Mouse (Mus musculus) embryonic facial prominence, embryonic 12.5 days (tissue): ENCODE results near the gene Lsamp. TPM values are rescaled to one million over a fixed set of nuclear protein-coding genes. Genes with fewer than 3 reads are reported as not detected.

Experiments
- ATAC-seq: fragments of 200-750 bp; cut with Nextera tagmentation; 2 replicates; pipeline ENCODE4 v1.8.0; 2017; ENCODE audit not compliant: insufficient number of reproducible peaks, insufficient read depth, low FRiP score, low TSS enrichment
- H3K27ac ChIP-seq: fragments of 300-500 bp; sonication (generic); 2 replicates; pipeline ENCODE4 v1.5.1; 2016; ENCODE audit warnings: mild to moderate bottlenecking
- H3K27me3 ChIP-seq: fragments of 300-500 bp; sonication (generic); 2 replicates; pipeline ENCODE4 v1.6.1; 2016; ENCODE audit warnings: mild to moderate bottlenecking, moderate library complexity
- H3K36me3 ChIP-seq: fragments of 300-500 bp; sonication (generic); 2 replicates; pipeline ENCODE4 v1.6.1; 2016; ENCODE audit warnings: mild to moderate bottlenecking
- H3K4me1 ChIP-seq: fragments of 300-500 bp; sonication (generic); 2 replicates; pipeline ENCODE4 v1.6.1; 2016
- H3K4me2 ChIP-seq: fragments of 300-500 bp; sonication (generic); replicated peaks from 2 replicates; pipeline ENCODE4 v1.6.1; 2016; ENCODE audit warnings: mild to moderate bottlenecking, moderate library complexity
- H3K4me3 ChIP-seq: fragments of 300-500 bp; sonication (generic); 2 replicates; pipeline ENCODE4 v1.5.1; 2016; ENCODE audit warnings: mild to moderate bottlenecking
- H3K9ac ChIP-seq: fragments of 300-500 bp; sonication (generic); 2 replicates; pipeline ENCODE4 v1.6.1; 2016; ENCODE audit warnings: mild to moderate bottlenecking, moderate library complexity
- H3K9me3 ChIP-seq: fragments of 300-500 bp; sonication (generic); 2 replicates; pipeline ENCODE4 v1.6.1; 2016; ENCODE audit warnings: mild to moderate bottlenecking, moderate library complexity
- WGBS: fragments of 180-500 bp; shearing (Covaris S2); methylation state at CpG from one replicate; pipeline ENCODE4 v1.1.7; 2016; 5-methylcytosine and 5-hydroxymethylcytosine counted together
- polyA plus RNA-seq: library from polyadenylated mRNA; unstranded; fragments of >200 nt; fragmentation: Nextera tagmentation; extraction: Ambion mirVana; gene quantifications from 2 replicates; pipeline ENCODE4 v1.2.1, GENCODE M21; 2016

Lsamp gene
- polyA plus RNA-seq, 1 experiment from 2014 or later, result 11.5 TPM

DNA sequence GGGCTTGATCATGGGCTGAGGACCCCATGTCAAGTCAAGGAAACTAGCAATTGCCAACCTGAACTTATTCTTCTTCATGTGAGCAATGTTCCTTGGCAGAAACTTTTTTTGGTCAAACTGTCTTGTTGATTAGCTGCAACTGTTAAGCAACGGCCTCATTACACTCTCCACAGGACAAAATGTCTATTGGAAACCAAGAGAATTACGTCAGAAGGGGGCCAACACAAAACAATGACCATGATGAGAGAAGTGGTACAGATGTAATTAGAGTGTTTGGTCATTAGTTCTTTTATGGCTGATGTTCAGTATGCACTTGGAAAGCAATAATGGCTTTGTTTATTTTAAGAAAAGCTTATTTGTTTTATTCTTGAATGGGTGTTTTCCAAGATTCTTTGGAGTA is 989.9 kb downstream of the Lsamp start:
- ATAC-seq, result no peak
- WGBS, result 71% methylated on average over 2 of the region's 2 CpGs
- no peak overlapping the region for H3K4me3 ChIP-seq
- no peak overlapping the region for H3K4me2 ChIP-seq
- no peaks in the 10 kb centered on the region for H3K9me3 ChIP-seq
- H3K27ac ChIP-seq, result no peak overlapping the region
- no peaks in the 10 kb centered on the region for H3K4me1 ChIP-seq
- no peak overlapping the region for H3K9ac ChIP-seq
- no peaks in the 10 kb centered on the region for H3K36me3 ChIP-seq
- 0 out of 2 replicates have a peak, but pooled peaks cover under 1% of the 10 kb centered on the region for H3K27me3 ChIP-seq

DNA sequence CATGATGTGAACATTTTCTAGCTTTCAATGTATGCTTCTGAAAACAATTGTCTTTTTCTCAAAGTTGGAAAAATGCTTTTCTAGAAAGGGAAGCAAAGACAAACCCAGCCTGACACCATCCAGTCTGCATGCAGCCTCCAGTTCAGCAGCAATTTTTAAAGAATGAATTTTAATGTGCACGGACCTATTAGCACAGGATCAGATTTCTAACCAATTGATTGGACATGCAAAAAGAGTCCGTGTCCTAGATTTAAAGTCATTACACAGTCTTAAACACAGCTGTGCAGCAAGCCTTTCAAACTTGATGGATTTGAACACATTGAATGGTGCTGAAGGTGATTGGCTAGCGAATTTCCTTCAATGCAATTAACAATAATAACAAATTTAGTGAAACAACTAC is 998.9 kb downstream of the Lsamp start:
- 30% methylated on average over 3 of the region's 3 CpGs for WGBS
- no peak overlapping the region for H3K4me3 ChIP-seq
- no peaks in the 10 kb centered on the region for H3K36me3 ChIP-seq
- H3K27ac ChIP-seq, result no peak overlapping the region
- no peaks in the 10 kb centered on the region for H3K9me3 ChIP-seq
- no peak for ATAC-seq
- no peak overlapping the region for H3K4me2 ChIP-seq
- H3K4me1 ChIP-seq, result no peaks in the 10 kb centered on the region
- H3K9ac ChIP-seq, result no peak overlapping the region
- no peaks in the 10 kb centered on the region for H3K27me3 ChIP-seq

DNA sequence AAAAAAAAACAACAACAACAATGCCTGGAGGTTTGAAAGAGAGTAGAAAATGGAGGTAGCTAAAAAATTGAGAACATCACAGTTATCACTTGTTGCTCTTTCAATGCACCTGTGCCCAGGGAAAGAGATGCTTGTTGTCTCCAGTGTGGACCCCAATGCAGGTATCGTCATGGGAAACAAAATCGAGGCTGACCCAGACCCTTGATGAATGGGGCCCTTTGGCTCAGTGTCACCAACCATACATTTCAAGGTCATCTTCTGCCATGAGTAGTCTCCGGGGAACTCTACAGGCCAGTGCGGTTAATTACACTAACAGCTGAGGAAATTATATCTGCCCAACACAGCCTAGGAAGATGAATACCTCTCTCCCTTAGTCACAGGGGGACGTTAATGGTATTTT is 1023.4 kb downstream of the Lsamp start:
- Histone ChIP-seq H3K27me3 (no peaks in the 10 kb centered on the region), H3K4me1 (no peaks in the 10 kb centered on the region), H3K27ac (no peak overlapping the region), H3K9ac (no peak overlapping the region), H3K4me3 (no peak overlapping the region), H3K36me3 (no peaks in the 10 kb centered on the region), H3K9me3 (no peaks in the 10 kb centered on the region), H3K4me2 (no peak overlapping the region)
- 68% methylated on average over 5 of the region's 5 CpGs for WGBS
- no peak for ATAC-seq

- no peaks in the 10 kb centered on the region for H3K9me3 ChIP-seq
- H3K4me1 ChIP-seq, result no peaks in the 10 kb centered on the region
These were observed 1050.6 kb downstream of the Lsamp start for GRCm38 (mm10) chr16:41034746-41035145.

DNA sequence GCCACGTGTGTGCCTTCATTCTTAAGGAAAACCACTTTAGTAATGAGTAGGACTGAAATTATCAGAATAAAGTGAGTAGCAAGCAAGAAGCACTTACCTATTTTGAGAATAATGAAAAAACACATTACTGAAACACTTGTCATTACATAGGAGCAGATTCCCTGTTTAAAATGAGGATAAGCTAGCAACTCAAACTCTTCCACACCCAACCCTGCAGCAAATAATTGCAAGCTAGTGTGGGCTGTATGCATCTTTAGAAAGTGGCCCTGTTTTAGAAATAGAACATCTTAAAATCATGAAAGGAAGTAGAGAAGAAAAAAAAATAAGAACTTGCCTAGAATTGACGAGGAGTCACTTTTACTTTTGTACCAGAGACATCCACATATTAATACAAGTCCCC is 1057.5 kb downstream of the Lsamp start:
- WGBS, result 65% methylated on average over 2 of the region's 2 CpGs
- no peak for ATAC-seq
- no peak overlapping the region for H3K9ac ChIP-seq

More at GRCm38 (mm10) chr16:41034746-41035145, 1050.6 kb downstream of the Lsamp start:
- Histone ChIP-seq H3K4me3 (no peak overlapping the region), H3K27me3 (no peaks in the 10 kb centered on the region), H3K36me3 (no peaks in the 10 kb centered on the region), H3K27ac (no peak overlapping the region), H3K9ac (no peak overlapping the region), H3K4me2 (no peak overlapping the region)
- ATAC-seq, result no peak

DNA sequence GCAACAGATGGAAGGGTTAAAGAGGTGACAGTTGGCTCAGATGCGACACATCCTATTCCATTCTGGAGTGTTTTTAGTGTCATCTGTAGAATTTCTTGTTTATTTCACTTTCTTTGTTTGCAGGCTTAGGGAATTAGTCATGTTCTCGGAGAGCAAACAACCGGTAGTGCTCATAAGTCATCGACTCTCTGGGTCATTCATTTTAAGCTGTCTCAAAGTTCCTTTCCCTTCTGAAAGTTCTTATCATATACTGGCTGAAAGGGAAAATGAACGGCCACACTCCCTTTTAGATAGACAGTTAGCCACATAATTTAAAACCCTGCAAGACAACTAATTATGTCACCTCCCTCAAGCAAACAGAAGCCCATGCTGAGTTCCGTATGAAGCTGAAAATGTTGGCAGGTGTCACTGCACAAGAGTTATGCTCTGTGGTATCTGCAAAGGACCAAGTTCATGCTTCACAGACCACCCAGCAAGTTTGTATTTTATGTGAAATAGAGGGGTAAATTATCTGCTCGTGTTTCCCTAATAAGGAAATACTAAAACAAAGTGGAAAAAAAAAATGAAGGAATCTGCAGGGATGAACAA is 1079.2 kb downstream of the Lsamp start:
- no peaks in the 10 kb centered on the region for H3K27me3 ChIP-seq
- no peak overlapping the region for H3K4me2 ChIP-seq
- H3K9ac ChIP-seq, result no peak overlapping the region
- H3K9me3 ChIP-seq, result no peaks in the 10 kb centered on the region
- ATAC-seq, result no peak
- H3K4me1 ChIP-seq, result no peaks in the 10 kb centered on the region
- WGBS, result 66% methylated on average over 7 of the region's 7 CpGs
- H3K36me3 ChIP-seq, result no peaks in the 10 kb centered on the region
- H3K27ac ChIP-seq, result no peak overlapping the region
- no peak overlapping the region for H3K4me3 ChIP-seq

More for the DNA sequence above, 1057.5 kb downstream of the Lsamp start:
- Histone ChIP-seq H3K4me2 (no peak overlapping the region), H3K4me3 (no peak overlapping the region), H3K9me3 (no peaks in the 10 kb centered on the region), H3K4me1 (no peaks in the 10 kb centered on the region), H3K27me3 (no peaks in the 10 kb centered on the region), H3K36me3 (no peaks in the 10 kb centered on the region), H3K27ac (no peak overlapping the region)

- H3K9me3 ChIP-seq, result no peaks in the 10 kb centered on the region
- no peaks in the 10 kb centered on the region for H3K36me3 ChIP-seq
- no peak overlapping the region for H3K4me2 ChIP-seq
- no peak overlapping the region for H3K9ac ChIP-seq
- H3K4me1 ChIP-seq, result no peaks in the 10 kb centered on the region
- ATAC-seq, result no peak
- H3K27ac ChIP-seq, result no peak overlapping the region
- 83% methylated on average over 2 of the region's 2 CpGs for WGBS
- no peaks in the 10 kb centered on the region for H3K27me3 ChIP-seq
- no peak overlapping the region for H3K4me3 ChIP-seq
These were observed 1089.3 kb downstream of the Lsamp start for GRCm38 (mm10) chr16:41073470-41073869.

GRCm38 (mm10) chr16:41088648-41089047 is 1104.5 kb downstream of the Lsamp start:
- H3K27me3 ChIP-seq, result no peaks in the 10 kb centered on the region
- no peak overlapping the region for H3K9ac ChIP-seq
- H3K9me3 ChIP-seq, result no peaks in the 10 kb centered on the region
- H3K4me2 ChIP-seq, result no peak overlapping the region
- 89% methylated on average over 2 of the region's 2 CpGs for WGBS
- H3K36me3 ChIP-seq, result no peaks in the 10 kb centered on the region
- ATAC-seq, result no peak
- no peak overlapping the region for H3K27ac ChIP-seq
- no peaks in the 10 kb centered on the region for H3K4me1 ChIP-seq
- no peak overlapping the region for H3K4me3 ChIP-seq

- WGBS, result 58% methylated on average over 2 of the region's 2 CpGs
- no peak for ATAC-seq
These were observed 1105.9 kb downstream of the Lsamp start for GRCm38 (mm10) chr16:41090092-41090491.

DNA sequence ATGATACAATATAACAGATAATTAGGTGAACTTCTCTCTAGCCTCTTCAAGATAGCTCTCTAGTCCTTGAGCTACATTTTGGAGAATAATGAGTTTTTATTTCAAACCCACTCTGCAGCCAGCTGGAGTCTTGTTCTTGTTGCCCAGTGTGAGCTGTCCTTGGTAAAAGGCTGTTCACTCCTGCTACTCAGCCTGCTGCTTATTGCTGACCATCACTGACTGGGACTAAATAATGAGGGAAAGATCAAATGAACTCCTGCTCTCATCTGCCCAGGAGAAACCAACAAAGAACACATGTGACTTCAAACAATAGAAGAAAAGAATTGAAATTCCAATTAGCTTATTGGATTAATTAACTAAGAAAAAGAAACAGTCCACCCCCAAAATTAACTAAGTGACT is 1107.1 kb downstream of the Lsamp start:
- Histone ChIP-seq H3K36me3 (no peaks in the 10 kb centered on the region), H3K27ac (no peak overlapping the region), H3K9me3 (no peaks in the 10 kb centered on the region), H3K4me2 (no peak overlapping the region), H3K4me3 (no peak overlapping the region), H3K9ac (no peak overlapping the region), H3K4me1 (no peaks in the 10 kb centered on the region), H3K27me3 (no peaks in the 10 kb centered on the region)
- no peak for ATAC-seq

More at GRCm38 (mm10) chr16:41090092-41090491, 1105.9 kb downstream of the Lsamp start:
- Histone ChIP-seq H3K27me3 (no peaks in the 10 kb centered on the region), H3K27ac (no peak overlapping the region), H3K4me1 (no peaks in the 10 kb centered on the region), H3K4me2 (no peak overlapping the region), H3K4me3 (no peak overlapping the region), H3K9ac (no peak overlapping the region), H3K9me3 (no peaks in the 10 kb centered on the region), H3K36me3 (no peaks in the 10 kb centered on the region)

GRCm38 (mm10) chr16:41102805-41103204 is 1118.6 kb downstream of the Lsamp start:
- Histone ChIP-seq H3K4me1 (no peaks in the 10 kb centered on the region), H3K9ac (no peak overlapping the region), H3K27ac (no peak overlapping the region), H3K4me2 (no peak overlapping the region), H3K4me3 (no peak overlapping the region), H3K9me3 (no peaks in the 10 kb centered on the region), H3K36me3 (no peaks in the 10 kb centered on the region), H3K27me3 (no peaks in the 10 kb centered on the region)
- WGBS, result 77% methylated on average over 3 of the region's 3 CpGs
- ATAC-seq, result no peak

GRCm38 (mm10) chr16:41124361-41124760 is 1140.2 kb downstream of the Lsamp start:
- H3K36me3 ChIP-seq, result no peaks in the 10 kb centered on the region
- H3K9me3 ChIP-seq, result no peaks in the 10 kb centered on the region
- no peak for ATAC-seq
- H3K4me2 ChIP-seq, result no peak overlapping the region
- no peaks in the 10 kb centered on the region; the same call in 1 of the 2 replicates for H3K4me1 ChIP-seq
- no peak overlapping the region for H3K4me3 ChIP-seq
- H3K27me3 ChIP-seq, result no peaks in the 10 kb centered on the region
- 40% methylated on average over 2 of the region's 2 CpGs for WGBS
- H3K9ac ChIP-seq, result no peak overlapping the region
- no peak overlapping the region for H3K27ac ChIP-seq

DNA sequence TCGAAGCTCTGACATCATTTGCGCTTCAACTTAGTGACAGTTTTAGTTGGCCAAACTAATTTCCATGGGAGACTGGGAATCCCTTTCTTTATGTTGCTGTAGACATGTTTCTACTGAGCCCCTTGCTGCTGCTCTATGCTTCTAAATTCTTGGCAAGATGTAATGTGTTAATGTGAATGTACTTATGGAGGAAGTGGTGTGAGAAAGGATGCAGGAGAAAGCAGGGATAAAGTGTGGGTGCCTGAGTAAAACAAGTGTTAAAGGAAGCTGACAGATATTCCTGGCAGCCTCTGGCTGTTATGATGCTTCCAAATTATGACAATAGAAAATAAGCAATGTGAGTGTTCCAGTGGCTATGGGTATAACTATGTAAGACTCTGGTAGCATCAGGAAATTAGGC is 1140.9 kb downstream of the Lsamp start:
- Histone ChIP-seq H3K4me1 (no peaks in the 10 kb centered on the region; the same call in 1 of the 2 replicates), H3K4me3 (no peak overlapping the region), H3K4me2 (no peak overlapping the region), H3K27ac (no peak overlapping the region), H3K9ac (no peak overlapping the region), H3K27me3 (no peaks in the 10 kb centered on the region), H3K9me3 (no peaks in the 10 kb centered on the region), H3K36me3 (no peaks in the 10 kb centered on the region)
- ATAC-seq, result no peak
- 92% methylated on average over 2 of the region's 2 CpGs for WGBS
